Mouse (Mus musculus) embryonic facial prominence, embryonic 10.5 days (tissue): ENCODE measurements around the gene Adamts8. TPM values are rescaled to one million over a fixed set of nuclear protein-coding genes. Genes with fewer than 3 reads are reported as not detected.

Source experiments
- DNase-seq: peaks from one replicate; pipeline ENCODE4 v3.0.0-alpha.2; 2017; ENCODE audit warnings: low spot score
- H3K27ac ChIP-seq: fragments of 300-500 bp; sonication (generic); replicated peaks from 2 replicates; pipeline ENCODE4 v1.5.1; 2016; ENCODE audit warnings: mild to moderate bottlenecking
- H3K27me3 ChIP-seq: fragments of 300-500 bp; sonication (generic); replicated peaks from 2 replicates; pipeline ENCODE4 v1.6.1; 2016; ENCODE audit warnings: low read depth, mild to moderate bottlenecking; ENCODE audit not compliant: poor library complexity, severe bottlenecking
- H3K36me3 ChIP-seq: fragments of 300-500 bp; sonication (generic); replicated peaks from 2 replicates; pipeline ENCODE4 v1.6.1; 2016; ENCODE audit warnings: mild to moderate bottlenecking, moderate library complexity
- H3K4me1 ChIP-seq: fragments of 300-500 bp; sonication (generic); 2 replicates; pipeline ENCODE4 v1.6.1; 2016
- H3K4me3 ChIP-seq: fragments of 300-500 bp; sonication (generic); 2 replicates; pipeline ENCODE4 v1.5.1; 2016; ENCODE audit warnings: mild to moderate bottlenecking, moderate library complexity
- H3K9me3 ChIP-seq: fragments of 300-500 bp; sonication (generic); 2 replicates; pipeline ENCODE4 v1.6.1; 2016; ENCODE audit warnings: mild to moderate bottlenecking
- WGBS: fragments of 180-500 bp; shearing (Covaris S2); methylation state at CpG from one replicate; pipeline ENCODE4 v1.1.7; 2016; 5-methylcytosine and 5-hydroxymethylcytosine counted together
- polyA plus RNA-seq: library from polyadenylated mRNA; unstranded; fragments of >200 nt; fragmentation: Nextera tagmentation; extraction: Ambion mirVana; gene quantifications from 2 replicates; pipeline ENCODE4 v1.2.1, GENCODE M21; 2016

Adamts8 gene
- polyA plus RNA-seq, 1 experiment from 2014 or later = 0.57 TPM

GRCm38 (mm10) chr9:30964685-30965084, 22.3 kb downstream of the Adamts8 start:
- no peaks in the 10 kb centered on the region for H3K9me3 ChIP-seq
- no peak overlapping the region for H3K27ac ChIP-seq
- DNase-seq = no peak
- H3K4me3 ChIP-seq = no peak overlapping the region
- 82% methylated on average over 10 of the region's 10 CpGs for WGBS
- no peaks in the 10 kb centered on the region for H3K36me3 ChIP-seq
- H3K27me3 ChIP-seq = no peaks in the 10 kb centered on the region
- H3K4me1 ChIP-seq = peaks cover 9% of the 10 kb centered on the region

GRCm38 (mm10) chr9:30966881-30967280, 24.5 kb downstream of the Adamts8 start:
- 36% methylated on average over 7 of the region's 7 CpGs for WGBS
- no peak for DNase-seq
- peaks cover 9% of the 10 kb centered on the region for H3K4me1 ChIP-seq

GRCm38 (mm10) chr9:30968130-30968529, 25.8 kb downstream of the Adamts8 start:
- no peak for DNase-seq
- H3K4me3 ChIP-seq = no peak overlapping the region
- H3K9me3 ChIP-seq = no peaks in the 10 kb centered on the region
- no peaks in the 10 kb centered on the region for H3K36me3 ChIP-seq
- H3K27me3 ChIP-seq = no peaks in the 10 kb centered on the region
- peaks cover 9% of the 10 kb centered on the region for H3K4me1 ChIP-seq
- WGBS = 88% methylated on average over 6 of the region's 6 CpGs
- H3K27ac ChIP-seq = no peak overlapping the region

More at GRCm38 (mm10) chr9:30966881-30967280, 24.5 kb downstream of the Adamts8 start:
- no peaks in the 10 kb centered on the region for H3K9me3 ChIP-seq
- H3K36me3 ChIP-seq = no peaks in the 10 kb centered on the region
- H3K4me3 ChIP-seq = no peak overlapping the region
- H3K27ac ChIP-seq = no peak overlapping the region
- H3K27me3 ChIP-seq = no peaks in the 10 kb centered on the region

- Histone ChIP-seq H3K36me3 (no peaks in the 10 kb centered on the region), H3K27ac (no peak overlapping the region), H3K4me1 (peaks cover 9% of the 10 kb centered on the region), H3K9me3 (no peaks in the 10 kb centered on the region), H3K4me3 (no peak overlapping the region), H3K27me3 (no peaks in the 10 kb centered on the region)
- WGBS = 72% methylated on average over 3 of the region's 3 CpGs
- DNase-seq = no peak
Observed at GRCm38 (mm10) chr9:30970001-30970400, 27.6 kb downstream of the Adamts8 start.

- WGBS = 62% methylated on average over 4 of the region's 4 CpGs
- no peaks in the 10 kb centered on the region for H3K36me3 ChIP-seq
- peaks cover 11% of the 10 kb centered on the region for H3K4me1 ChIP-seq
Observed at GRCm38 (mm10) chr9:30971967-30972366, 29.6 kb downstream of the Adamts8 start.

GRCm38 (mm10) chr9:30976339-30977023, 34.1 kb downstream of the Adamts8 start:
- Histone ChIP-seq H3K9me3 (no peaks in the 10 kb centered on the region), H3K27ac (peak overlapping the region; percentile 72), H3K4me1 (peaks cover 15% of the 10 kb centered on the region; the same call in 1 of the 2 replicates), H3K36me3 (no peaks in the 10 kb centered on the region), H3K4me3 (no peak overlapping the region), H3K27me3 (no peaks in the 10 kb centered on the region)
- peak; percentile 76 for DNase-seq
- WGBS = 54% methylated on average over 11 of the region's 11 CpGs

More at GRCm38 (mm10) chr9:30971967-30972366, 29.6 kb downstream of the Adamts8 start:
- H3K27me3 ChIP-seq = no peaks in the 10 kb centered on the region
- H3K27ac ChIP-seq = no peak overlapping the region
- no peaks in the 10 kb centered on the region for H3K9me3 ChIP-seq
- no peak overlapping the region for H3K4me3 ChIP-seq
- no peak for DNase-seq

GRCm38 (mm10) chr9:30980467-30980866, 38.1 kb downstream of the Adamts8 start:
- Histone ChIP-seq H3K4me3 (no peak overlapping the region), H3K9me3 (no peaks in the 10 kb centered on the region), H3K36me3 (no peaks in the 10 kb centered on the region), H3K27ac (no peak overlapping the region), H3K4me1 (peaks cover 16% of the 10 kb centered on the region; the same call in 1 of the 2 replicates), H3K27me3 (no peaks in the 10 kb centered on the region)
- DNase-seq = no peak
- WGBS = 83% methylated on average over 2 of the region's 2 CpGs

- Histone ChIP-seq H3K36me3 (no peaks in the 10 kb centered on the region), H3K27ac (no peak overlapping the region), H3K27me3 (no peaks in the 10 kb centered on the region), H3K4me3 (no peak overlapping the region), H3K4me1 (peaks cover 3% of the 10 kb centered on the region; the same call in 1 of the 2 replicates), H3K9me3 (no peaks in the 10 kb centered on the region)
- 73% methylated on average over 6 of the region's 6 CpGs for WGBS
- no peak for DNase-seq
Observed at GRCm38 (mm10) chr9:30985782-30986181, 43.4 kb downstream of the Adamts8 start.

- Histone ChIP-seq H3K9me3 (no peaks in the 10 kb centered on the region), H3K27me3 (no peaks in the 10 kb centered on the region), H3K27ac (no peak overlapping the region), H3K36me3 (no peaks in the 10 kb centered on the region), H3K4me1 (no peaks in the 10 kb centered on the region), H3K4me3 (no peak overlapping the region)
- 91% methylated on average over 5 of the region's 5 CpGs for WGBS
- no peak for DNase-seq
Observed at GRCm38 (mm10) chr9:30993106-30993505, 50.7 kb downstream of the Adamts8 start.

GRCm38 (mm10) chr9:30996590-30997562, 54.5 kb downstream of the Adamts8 start:
- Histone ChIP-seq H3K9me3 (no peaks in the 10 kb centered on the region), H3K4me3 (no peak overlapping the region), H3K36me3 (no peaks in the 10 kb centered on the region), H3K4me1 (no peaks in the 10 kb centered on the region), H3K27ac (no peak overlapping the region), H3K27me3 (no peaks in the 10 kb centered on the region)
- WGBS = 82% methylated on average over 12 of the region's 12 CpGs
- DNase-seq = no peak

- no peak for DNase-seq
- 86% methylated on average over 10 of the region's 10 CpGs for WGBS
- Histone ChIP-seq H3K9me3 (no peaks in the 10 kb centered on the region), H3K4me1 (no peaks in the 10 kb centered on the region), H3K27ac (no peak overlapping the region), H3K4me3 (no peak overlapping the region), H3K36me3 (no peaks in the 10 kb centered on the region), H3K27me3 (no peaks in the 10 kb centered on the region)
Observed at GRCm38 (mm10) chr9:31000641-31001040, 58.3 kb downstream of the Adamts8 start.

- Histone ChIP-seq H3K27ac (no peak overlapping the region), H3K4me3 (no peak overlapping the region), H3K36me3 (no peaks in the 10 kb centered on the region), H3K9me3 (no peaks in the 10 kb centered on the region), H3K4me1 (no peaks in the 10 kb centered on the region), H3K27me3 (no peaks in the 10 kb centered on the region)
- WGBS = 86% methylated on average over 4 of the region's 4 CpGs
- DNase-seq = no peak
Observed at GRCm38 (mm10) chr9:31002528-31002927, 60.2 kb downstream of the Adamts8 start.
